Mouse (Mus musculus) mouse embryonic stem cell (cell line): ENCODE results near the gene C1qtnf9.

ENCODE experiments used
- in situ Hi-C, 2 experiments: fragments of 300-500 bp; cut with MboI; formaldehyde crosslinking; loops; 1 replicate in 1 of 2; 3 replicates in 1 of 2; pipeline ENCODE4 v1.14.3; 2019 to 2020; ENCODE audit warnings: low sequenced_read_pairs in 2 of 2, low pct_unique_long_range_greater_than_20kb in 1 of 2, mixed read lengths in 1 of 2; ENCODE audit not compliant: unreplicated experiment in 1 of 2

C1qtnf9 gene

DNA sequence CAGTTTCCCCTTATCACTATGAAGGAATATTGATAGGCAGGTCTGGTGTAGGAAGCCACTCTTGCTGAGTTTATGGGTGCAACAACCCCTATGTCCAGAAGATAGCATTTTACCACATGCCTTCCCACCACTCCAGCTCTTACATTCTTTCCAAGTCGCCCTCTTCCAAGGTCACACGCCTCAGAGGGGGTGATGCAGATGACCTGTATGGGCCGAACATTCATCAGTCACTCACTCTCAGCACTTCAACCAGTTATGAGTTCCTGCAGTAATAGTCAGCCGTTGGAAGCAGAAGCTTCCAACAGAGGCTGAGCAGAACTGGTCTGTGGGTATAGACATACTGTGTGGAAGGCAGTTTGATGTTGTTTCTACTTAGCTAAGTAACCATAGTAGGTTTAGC is 43.6 kb downstream of the C1qtnf9 start:
- in situ Hi-C loops = no loop called here

DNA sequence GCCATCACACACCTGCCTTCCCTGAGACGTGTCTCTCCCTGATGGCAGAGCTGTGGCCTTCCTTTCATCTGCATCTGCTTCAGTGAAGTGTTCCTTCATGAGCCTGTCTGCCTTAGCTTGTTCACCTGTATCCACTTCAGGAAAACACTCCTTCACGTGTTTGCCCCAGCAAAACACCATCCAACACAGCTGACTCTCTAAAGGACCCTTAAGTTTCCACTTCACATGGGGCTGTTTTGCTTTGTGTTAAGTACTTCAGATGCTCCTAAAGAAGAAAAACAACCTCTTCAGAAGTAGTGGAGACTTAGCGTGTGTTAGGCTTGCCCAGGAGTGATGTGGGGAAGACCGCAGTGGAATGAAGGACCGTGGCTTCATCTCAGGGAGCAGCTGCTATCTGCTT is 47.2 kb downstream of the C1qtnf9 start:
- in situ Hi-C loops = no loop called here

DNA sequence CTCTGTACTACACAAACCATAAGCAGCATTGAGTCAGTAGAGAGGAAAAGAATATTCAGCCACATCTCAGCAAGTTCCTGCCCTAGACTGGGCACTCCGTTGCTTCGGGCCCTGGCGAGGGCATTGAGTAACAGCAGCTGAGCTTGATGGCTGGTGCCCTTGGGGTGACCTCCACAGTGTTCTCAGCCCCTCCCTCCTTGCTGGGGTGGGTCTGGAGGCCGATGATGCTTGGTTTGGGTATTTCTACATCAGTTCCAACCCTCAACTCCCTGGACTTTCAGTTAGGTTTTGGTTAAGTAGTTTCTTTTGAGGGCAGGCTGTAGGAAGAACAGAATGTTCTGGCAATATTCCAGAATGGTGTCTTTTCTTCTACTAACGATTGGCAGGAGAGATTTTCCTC is 50.1 kb downstream of the C1qtnf9 start:
- in situ Hi-C loops = no loop called here

DNA sequence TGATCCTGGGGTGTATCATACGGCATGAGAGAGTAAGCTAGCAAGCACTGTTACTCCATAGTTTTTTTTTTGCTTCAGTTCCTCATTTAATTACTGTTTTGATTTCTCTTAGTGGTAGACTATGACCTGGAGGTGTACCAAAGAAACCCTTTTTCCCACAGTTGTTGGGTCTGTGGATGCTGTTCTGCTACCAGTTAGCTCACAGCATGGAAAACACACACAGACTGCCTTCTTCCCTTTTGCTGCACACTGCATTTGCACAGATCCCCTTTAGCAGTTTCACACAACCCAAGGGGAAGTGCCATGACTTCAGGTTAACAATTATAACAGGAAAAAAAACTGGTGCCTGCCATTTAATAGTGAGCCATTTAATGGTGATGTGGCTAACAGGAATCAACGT is 62.2 kb downstream of the C1qtnf9 start:
- in situ Hi-C loops = no loop called here
